Mouse (Mus musculus) gastrocnemius, postnatal 10 days (tissue): ENCODE data around the gene Kifc1. TPM values are rescaled to one million over a fixed set of nuclear protein-coding genes. Genes with fewer than 3 reads are reported as not detected.
"Not testable (repeated sequence)": the region's sequence is repeated elsewhere in the genome, so short reads cannot be mapped to it uniquely, and the experiment has no call there.

ENCODE experiments used
- DNase-seq: peaks from one replicate; pipeline ENCODE4 v3.0.0; 2021; ENCODE audit warnings: mixed read lengths
- total RNA-seq, 2 experiments: library from RNA; stranded (reverse); gene quantifications; 2 replicates each; pipeline ENCODE4 v1.2.3; 2021

The Kifc1 gene
- total RNA-seq, 2 experiments from 2014 or later, result 8.0 to 10.6 TPM

DNA sequence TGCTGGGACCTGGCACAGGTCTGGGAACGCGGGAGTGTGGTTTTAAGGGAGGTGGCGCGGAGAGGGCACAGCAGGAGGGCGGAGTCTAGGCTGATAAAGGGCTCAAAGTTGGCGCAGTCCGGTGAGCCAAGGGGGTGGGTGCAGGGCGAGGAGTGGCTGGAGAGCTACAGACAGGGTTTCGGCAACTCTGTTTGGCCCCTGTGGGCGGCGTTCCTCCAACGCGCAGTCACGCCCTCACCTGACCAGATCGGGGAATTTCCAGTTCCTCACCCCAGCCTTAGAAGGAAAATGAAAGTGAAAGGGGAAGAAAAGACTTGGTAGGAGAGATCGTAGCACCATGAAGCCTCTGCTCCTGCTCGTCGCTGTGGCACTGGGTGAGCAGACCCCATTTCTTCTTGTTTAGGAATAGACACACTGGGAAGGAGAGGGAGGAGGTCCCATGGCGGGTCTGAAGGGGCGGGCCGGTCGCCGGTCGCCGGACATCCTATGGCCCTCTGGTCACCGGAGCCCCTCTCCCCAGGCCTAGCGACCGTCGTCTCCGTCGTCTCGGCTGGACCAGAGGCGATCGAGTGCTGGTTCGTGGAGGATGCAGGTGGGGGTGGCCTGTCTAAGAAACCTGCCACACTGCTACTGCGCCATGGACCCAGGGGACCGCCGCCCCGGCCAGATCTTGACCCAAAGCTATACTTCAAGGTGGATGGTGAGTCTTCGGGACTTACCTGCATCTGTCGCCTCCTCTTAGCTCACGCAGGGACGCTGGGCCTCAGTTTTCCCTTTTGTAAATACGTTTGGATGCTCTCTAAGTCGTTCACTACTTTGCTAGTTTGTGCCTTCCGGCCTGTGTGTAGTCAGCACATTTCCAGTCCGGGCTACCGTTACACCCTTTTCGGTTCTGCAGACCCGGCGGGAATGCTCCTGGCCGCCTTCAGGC is 29.2 kb upstream of the Kifc1 start:
- peak; percentile 55 for DNase-seq

GRCm38 (mm10) chr17:33918293-33919203 is 28.1 kb upstream of the Kifc1 start:
- no peak for DNase-seq

- DNase-seq, result no peak
Observed at GRCm38 (mm10) chr17:33917656-33918292, 27.3 kb upstream of the Kifc1 start.

GRCm38 (mm10) chr17:33916847-33917655 is 26.6 kb upstream of the Kifc1 start:
- DNase-seq, result no peak

DNA sequence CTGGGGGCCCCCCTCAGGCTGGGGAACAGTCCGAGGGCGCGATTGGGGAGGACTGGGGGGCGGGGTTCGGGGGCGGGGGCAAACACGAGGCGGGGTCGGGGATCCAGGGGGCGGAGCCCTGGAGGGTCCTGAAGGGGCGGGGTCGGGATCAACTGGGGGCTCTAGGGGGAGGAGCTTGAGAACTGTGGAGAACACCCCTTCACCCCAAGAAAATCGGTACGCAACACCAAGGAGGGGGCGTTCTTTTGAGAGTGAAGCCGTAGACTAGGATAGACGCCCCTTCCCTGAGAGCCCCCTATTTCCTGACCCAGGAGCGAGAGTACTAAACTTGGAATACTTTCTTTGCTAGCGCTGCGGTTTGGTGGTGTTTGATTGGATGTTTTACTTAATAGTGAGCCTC is 25.8 kb upstream of the Kifc1 start:
- no peak for DNase-seq

GRCm38 (mm10) chr17:33915671-33916250 is 25.3 kb upstream of the Kifc1 start, which contains the start of the genes Tapbp and Zbtb22:
TSS of gene Tapbp (plus strand) at chr17:33915899.
TSS of gene Zbtb22 (plus strand) at chr17:33915904.
- peak; percentile 91 for DNase-seq

GRCm38 (mm10) chr17:33914969-33915391 is 24.5 kb upstream of the Kifc1 start:
- no peak for DNase-seq

GRCm38 (mm10) chr17:33913905-33914304 is 23.4 kb upstream of the Kifc1 start:
- no peak for DNase-seq

- DNase-seq, result no peak
Observed at GRCm38 (mm10) chr17:33913264-33913663, 22.8 kb upstream of the Kifc1 start.

DNA sequence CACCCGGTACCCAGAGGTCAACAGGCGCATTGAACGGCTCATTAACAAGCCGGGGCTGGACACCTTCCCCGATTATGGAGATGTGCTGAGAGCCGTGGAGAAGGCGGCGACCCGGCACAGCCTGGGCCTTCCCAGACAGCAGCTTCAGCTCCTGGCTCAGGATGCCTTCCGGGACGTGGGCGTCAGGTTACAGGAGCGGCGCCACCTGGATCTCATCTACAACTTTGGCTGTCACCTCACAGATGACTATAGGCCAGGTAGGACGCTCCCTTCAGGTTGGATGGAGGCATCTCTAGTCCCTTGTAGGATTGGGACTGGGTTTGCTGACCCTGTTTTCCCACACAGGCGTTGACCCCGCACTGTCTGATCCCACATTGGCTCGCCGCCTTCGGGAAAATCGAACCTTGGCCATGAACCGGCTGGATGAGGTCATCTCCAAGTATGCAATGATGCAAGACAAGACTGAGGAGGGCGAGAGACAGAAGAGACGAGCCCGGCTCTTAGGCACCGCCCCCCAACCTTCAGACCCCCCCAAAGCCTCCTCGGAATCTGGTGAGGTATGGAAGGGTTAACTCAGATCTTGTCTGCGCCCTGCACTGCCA is 21.5 kb upstream of the Kifc1 start:
- no peak for DNase-seq

- no peak for DNase-seq
Observed at GRCm38 (mm10) chr17:33911052-33911812, 20.8 kb upstream of the Kifc1 start.

DNA sequence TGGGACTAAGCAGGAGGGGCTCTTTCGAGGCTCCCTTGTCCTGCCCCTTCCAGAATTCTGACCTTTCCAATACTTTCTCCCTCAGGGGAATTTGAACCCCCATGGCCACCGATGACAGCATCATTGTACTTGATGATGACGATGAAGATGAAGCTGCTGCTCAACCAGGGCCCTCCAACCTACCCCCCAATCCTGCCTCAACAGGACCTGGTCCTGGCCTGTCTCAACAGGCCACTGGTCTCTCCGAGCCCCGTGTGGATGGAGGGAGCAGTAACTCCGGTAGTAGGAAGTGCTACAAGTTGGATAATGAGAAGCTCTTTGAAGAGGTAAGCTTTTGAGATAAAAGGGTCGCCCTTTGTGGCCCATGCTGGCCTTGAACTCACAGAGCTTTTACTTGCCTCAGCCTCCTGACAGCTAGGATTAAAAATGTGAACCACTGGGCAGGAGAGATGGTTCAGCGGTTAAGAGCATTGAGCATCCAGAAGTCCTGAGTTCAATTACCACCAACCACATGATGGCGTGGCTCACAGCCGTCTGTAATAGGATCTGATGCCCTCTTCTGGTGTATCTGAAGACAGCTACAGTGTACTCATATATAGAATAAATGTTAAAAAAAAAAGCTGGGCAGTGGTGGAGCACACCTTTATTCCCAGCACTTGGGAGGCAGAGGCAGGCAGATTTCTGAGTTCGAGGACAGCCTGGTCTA is 20.0 kb upstream of the Kifc1 start:
- no peak for DNase-seq

GRCm38 (mm10) chr17:33909869-33910250 is 19.4 kb upstream of the Kifc1 start:
- no peak for DNase-seq

DNA sequence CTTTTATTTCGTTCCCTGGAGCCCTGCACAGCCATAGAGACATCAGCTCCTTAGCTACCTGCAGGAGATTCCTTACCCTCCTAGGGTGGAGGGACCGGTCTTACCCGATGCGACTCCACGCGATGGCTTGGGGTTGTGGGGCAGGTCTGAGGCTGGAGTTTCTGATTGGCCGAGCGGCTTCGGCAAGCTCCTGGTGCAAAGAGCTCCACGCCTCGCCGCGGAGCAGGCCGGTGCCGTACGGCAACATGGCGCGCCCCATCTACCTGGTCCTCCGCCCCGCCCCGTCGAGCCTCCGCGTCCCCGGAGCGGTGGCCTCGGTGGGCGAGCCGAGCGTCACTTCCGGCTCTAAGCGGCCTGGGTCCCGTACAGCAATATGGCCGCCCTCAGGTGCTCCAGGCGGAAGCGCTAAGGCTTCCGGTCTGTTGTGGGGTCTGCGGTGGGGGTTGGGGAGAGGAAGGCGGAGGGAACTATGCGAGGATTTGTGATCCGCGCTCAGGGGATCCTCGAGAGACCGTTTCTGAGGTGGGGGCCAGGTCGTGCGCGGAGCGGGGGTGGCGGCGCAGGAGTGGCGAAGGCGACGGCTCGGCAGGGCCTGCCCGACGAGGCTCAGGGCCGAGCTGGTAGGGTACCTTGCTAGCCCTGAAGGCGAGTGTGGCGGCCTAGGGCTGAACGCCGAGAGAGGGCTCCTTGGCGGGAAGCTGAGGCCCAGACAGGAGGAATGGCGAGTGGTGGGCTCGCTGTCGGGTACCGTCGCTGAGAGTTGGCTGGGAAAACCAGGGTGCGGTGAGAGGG is 18.8 kb upstream of the Kifc1 start, which contains the start of gene Daxx:
Daxx (plus strand) TSS at position 338 of the 792 bp plus-strand sequence.
- peak; percentile 98 for DNase-seq

DNA sequence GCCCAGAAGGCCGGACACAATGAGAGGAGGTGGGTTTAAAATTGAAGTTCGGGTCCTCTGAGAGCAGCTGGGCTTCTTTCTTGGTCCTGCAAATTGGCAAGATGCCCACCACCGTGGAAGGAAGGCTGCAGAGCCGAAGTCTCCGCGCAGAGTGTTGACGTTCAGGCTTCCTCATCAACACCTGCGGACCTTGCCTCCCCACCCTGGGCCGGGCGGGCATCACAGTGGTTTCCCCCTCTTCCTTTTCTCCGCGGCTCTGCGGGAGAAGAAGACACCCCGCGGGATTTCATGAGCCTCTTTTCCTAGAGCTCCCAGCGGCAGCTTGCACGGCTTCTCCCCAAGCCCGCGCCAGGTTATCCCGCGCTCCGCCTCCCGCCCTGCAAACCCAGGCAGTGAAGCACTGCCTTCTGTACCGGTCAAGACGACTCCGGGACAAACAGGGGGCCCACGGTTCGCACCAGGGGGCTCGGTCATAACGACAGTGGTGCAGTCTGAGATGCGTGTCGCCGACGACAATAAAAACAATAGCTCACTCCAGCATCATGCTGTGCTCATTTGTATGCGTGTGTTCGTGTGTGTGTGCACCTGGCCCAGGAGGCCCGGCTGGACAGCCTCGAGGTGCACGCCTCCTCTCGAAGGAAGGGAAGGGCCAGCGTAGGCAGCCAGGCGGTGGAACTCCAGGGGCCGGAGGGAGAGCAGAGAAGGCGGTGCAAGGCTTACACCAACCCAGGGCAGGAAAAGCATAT is 18.0 kb upstream of the Kifc1 start:
- peak; percentile 43 for DNase-seq

DNA sequence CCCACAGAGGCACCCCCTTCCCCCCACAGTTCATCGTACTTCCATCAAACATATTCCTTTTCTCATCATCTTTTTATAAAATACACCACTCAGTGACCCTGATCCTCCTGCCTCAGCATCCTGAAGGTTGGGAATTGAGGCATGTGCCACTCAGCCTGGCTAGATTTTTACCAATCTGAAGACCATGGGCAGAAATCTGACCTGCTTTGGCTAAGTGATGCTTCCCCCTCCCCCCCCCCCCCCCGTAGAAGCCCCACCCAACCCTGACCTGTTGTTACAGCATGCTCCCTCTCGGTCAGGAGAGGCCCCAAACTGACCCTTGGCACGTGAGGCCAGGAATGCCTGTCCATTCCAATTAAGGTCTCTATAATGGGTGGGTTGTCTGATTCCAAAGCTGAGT is 14.4 kb upstream of the Kifc1 start, which contains the start of gene Platr17:
Platr17 (plus strand) TSS at position 301 of the 400 bp plus-strand sequence.
- not testable (repeated sequence) for DNase-seq
